Mouse (Mus musculus) CH12.LX (cell line): Measurements from ENCODE around the gene Slbp.

Source experiments
- CTCF ChIP-seq, 2 experiments: IDR thresholded peaks in 1 of 2; conservative IDR thresholded peaks in 1 of 2; 2 replicates each; pipeline ENCODE4 v1.5.1; 2011 to 2012; ENCODE audit warnings: low read depth in 2 of 2, low read length in 2 of 2, improper control_type of control experiment in 1 of 2, inconsistent platforms in 1 of 2, mild to moderate bottlenecking in 1 of 2, moderate library complexity in 1 of 2
- MYC ChIP-seq: IDR thresholded peaks from 2 replicates; pipeline ENCODE4 v1.6.1; 2011; ENCODE audit warnings: low read depth, mild to moderate bottlenecking, improper control_type of control experiment, low read length
- NRF1 ChIP-seq: IDR thresholded peaks from 2 replicates; pipeline ENCODE4 v1.6.1; 2014; ENCODE audit warnings: low read depth, mild to moderate bottlenecking, inconsistent platforms, low read length, improper control_type of control experiment, moderate library complexity
- POLR2A ChIP-seq: IDR thresholded peaks from 2 replicates; pipeline ENCODE4 v1.6.1; 2011; ENCODE audit warnings: low read depth, mild to moderate bottlenecking, improper control_type of control experiment, low read length
- TCF12 ChIP-seq: IDR thresholded peaks from 2 replicates; pipeline ENCODE4 v1.6.1; 2014; ENCODE audit warnings: low read depth, mild to moderate bottlenecking, inconsistent platforms, low read length, improper control_type of control experiment

DNA sequence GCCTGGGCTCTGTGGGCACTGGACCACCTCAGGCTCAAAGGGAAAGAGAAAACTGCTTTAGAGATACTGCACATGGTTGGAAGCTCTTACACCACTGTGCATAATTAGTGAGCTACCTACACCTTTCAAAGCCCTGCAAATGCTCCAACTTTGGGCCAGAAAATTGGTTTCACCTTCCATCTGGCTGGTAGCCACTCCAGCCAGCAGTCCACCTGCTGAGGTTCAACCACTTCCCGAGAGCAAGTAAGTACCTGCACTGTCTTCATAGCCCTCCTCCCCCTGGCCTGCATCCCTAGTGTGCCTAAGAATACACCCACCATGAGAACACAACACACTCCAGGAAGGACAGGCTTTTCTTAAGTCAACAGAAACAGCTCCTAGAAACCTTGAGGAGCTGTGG is 40.6 kb downstream of the Slbp start:
- TF ChIP-seq NRF1, result no peak
- TF ChIP-seq CTCF (conservative IDR thresholded peaks at IDR 0.05 in 1 of 2, IDR thresholded peaks at IDR 0.05 in 1 of 2; ENCODE audit: low read depth in 2 of 2, low read length in 2 of 2), result no peak
- TF ChIP-seq TCF12, result no peak
- no peak for TF ChIP-seq POLR2A
- no peak for TF ChIP-seq MYC
